Comparison of ENCODE assay signal across 8 mouse cellular contexts in the genomic region with DNA sequence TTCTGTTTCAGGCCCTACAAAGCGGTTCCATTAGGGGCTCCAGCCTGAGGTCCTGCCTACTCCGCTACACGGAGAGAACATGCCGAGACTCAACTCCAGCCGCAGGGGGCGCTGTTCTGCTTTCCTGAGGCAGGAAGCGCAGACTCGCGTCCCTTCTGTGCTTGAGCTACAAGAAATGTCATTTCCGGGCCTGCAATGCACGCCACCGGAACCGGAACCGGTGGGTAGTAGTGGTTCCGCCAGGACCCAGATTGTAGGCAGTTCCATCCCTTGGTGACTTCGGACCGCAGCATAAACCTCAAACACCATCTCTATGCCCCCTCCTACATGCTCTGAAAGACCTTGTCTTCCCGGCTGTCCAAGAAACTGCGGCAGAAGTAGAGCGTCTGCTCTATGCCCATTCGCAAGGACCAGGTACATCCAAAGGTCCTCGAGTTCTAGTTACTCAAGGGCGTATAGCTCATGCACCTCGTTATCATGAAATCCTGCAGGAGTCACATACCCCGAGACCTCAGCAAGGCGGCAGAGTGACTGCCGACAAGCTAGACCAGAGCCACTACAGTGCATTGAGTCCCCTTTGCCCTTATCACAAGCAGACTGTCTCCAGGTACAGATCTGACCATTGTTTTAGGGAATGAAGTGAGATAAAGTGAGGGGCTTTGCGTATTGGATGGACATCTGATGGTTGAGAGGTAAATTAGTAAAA. TPM values are rescaled to one million over a fixed set of nuclear protein-coding genes. Genes with fewer than 3 reads are reported as not detected.
DNase-seq lines count a peak whose midpoint lies in the region; ATAC-seq lines count a peak whose summit lies in the region.

Atp6v0e (plus strand) TSS at position 254 of the 706 bp plus-strand sequence.

- ATAC-seq in hindbrain, embryonic 15.5 days (ENCODE audit: low FRiP score, low read depth): peak; percentile 90

- DNase-seq in R1 (ENCODE audit: low read depth, low spot score): peak; percentile 97
- DNase-seq in cerebellum, postnatal 25 days: peak; percentile 97 to 99
- DNase-seq in frontal cortex, postnatal 36 days (ENCODE audit: low spot score in 2 of 2): peak; percentile 95
- peak; percentile 92 for DNase-seq in left cerebral cortex, adult 11 months (ENCODE audit: low spot score)
- peak; percentile 96 for DNase-seq in lung, postnatal 4 days
- peak; percentile 96 for DNase-seq in retina, postnatal 7 days (ENCODE audit: low read depth, low spot score)
- DNase-seq in urinary bladder, adult 2 months (ENCODE audit: low spot score): peak; percentile 90

- H3K4me3 ChIP-seq in hindbrain, embryonic 15.5 days: peak within 1 kb of the TSS; percentile 70

- peak within 1 kb of the TSS; percentile 72 for H3K27ac ChIP-seq in hindbrain, embryonic 15.5 days (replicated peaks)

- peaks cover 22% of the 10 kb centered on the region for H3K4me1 ChIP-seq in hindbrain, embryonic 15.5 days (replicated peaks)

- no peaks in the 10 kb centered on the region for H3K9me3 ChIP-seq in hindbrain, embryonic 15.5 days

- WGBS in hindbrain, embryonic 15.5 days: 2% methylated on average over 28 of the region's 28 CpGs

- H3K9ac ChIP-seq in hindbrain, embryonic 15.5 days: peak within 1 kb of the TSS; percentile 65

- peak within 1 kb of the TSS; percentile 94 for H3K4me2 ChIP-seq in hindbrain, embryonic 15.5 days

- H3K36me3 ChIP-seq in hindbrain, embryonic 15.5 days: no peaks in the 10 kb centered on the region

- no peaks in the 10 kb centered on the region for H3K27me3 ChIP-seq in hindbrain, embryonic 15.5 days

RNA-seq across cellular contexts. Expression of gene Atp6v0e, which starts in this region (rescaled TPM):
- 95.2 and 104 TPM in 2 replicates for polyA plus RNA-seq in hindbrain, embryonic 15.5 days (2015; fragmentation: Nextera tagmentation; extraction: Ambion mirVana)
- polyA plus RNA-seq in urinary bladder, adult 2 months (2012; rRNA removed): 260 and 293 TPM in 2 replicates

Comparison
In these comparisons a context has a peak if more than half of its experiments do, and no peak if none do; other contexts are left out.
1. Peak in every context shown above with its lines: DNase-seq, ATAC-seq, H3K4me3 ChIP-seq and H3K27ac ChIP-seq.